Mouse (Mus musculus): ENCODE results near the gene Mapkap1. TPM values are rescaled to one million over a fixed set of nuclear protein-coding genes. Genes with fewer than 3 reads are reported as not detected.

Gene Mapkap1
- total RNA-seq, 2 experiments from 2014 or later: 61.2 to 64.2 TPM

- intact Hi-C loops (cut with DNase I): no loop called here
- DNase-seq (ENCODE audit: extremely low spot score in 1 of 2, low spot score in 2 of 2): peak in 1 of 2 experiments; percentile 30
- no peak overlapping the region for H3K27ac ChIP-seq
- TF ChIP-seq CTCF (IDR thresholded peaks at IDR 0.05): no peak
- H3K4me3 ChIP-seq: peak overlapping the region; percentile 34
These were observed 239.4 kb downstream of the Mapkap1 start for GRCm38 (mm10) chr2:34645851-34646540.

GRCm38 (mm10) chr2:34646541-34646865 lies 239.9 kb downstream of the Mapkap1 start:
- Histone ChIP-seq H3K27ac (no peak overlapping the region), H3K4me3 (no peak overlapping the region; the same call in 1 of the 2 replicates)
- intact Hi-C loops (cut with DNase I): no loop called here
- DNase-seq (ENCODE audit: extremely low spot score in 1 of 2, low spot score in 2 of 2): no peak
- TF ChIP-seq CTCF (IDR thresholded peaks at IDR 0.05): no peak

- no peak for TF ChIP-seq CTCF (IDR thresholded peaks at IDR 0.05)
- no peak for DNase-seq (ENCODE audit: extremely low spot score in 1 of 2, low spot score in 2 of 2)
- intact Hi-C loops (cut with DNase I): no loop called here
- Histone ChIP-seq H3K27ac (no peak overlapping the region), H3K4me3 (no peak overlapping the region)
These were observed 240.8 kb downstream of the Mapkap1 start for GRCm38 (mm10) chr2:34647410-34647809.

- H3K27ac ChIP-seq: no peak overlapping the region
- TF ChIP-seq CTCF (IDR thresholded peaks at IDR 0.05): no peak
- no peak for DNase-seq (ENCODE audit: extremely low spot score in 1 of 2, low spot score in 2 of 2)
- H3K4me3 ChIP-seq: no peak overlapping the region
- intact Hi-C loops (cut with DNase I): no loop called here
These were observed 261.2 kb downstream of the Mapkap1 start for GRCm38 (mm10) chr2:34667820-34668219.

GRCm38 (mm10) chr2:34668440-34669191 lies 262.0 kb downstream of the Mapkap1 start:
- DNase-seq (ENCODE audit: extremely low spot score in 1 of 2, low spot score in 2 of 2): no peak
- intact Hi-C loops (cut with DNase I): no loop called here
- no peak for TF ChIP-seq CTCF (IDR thresholded peaks at IDR 0.05)
- Histone ChIP-seq H3K27ac (no peak overlapping the region), H3K4me3 (no peak overlapping the region)

GRCm38 (mm10) chr2:34669203-34669746 lies 262.7 kb downstream of the Mapkap1 start:
- no peak for TF ChIP-seq CTCF (IDR thresholded peaks at IDR 0.05)
- intact Hi-C loops (cut with DNase I): no loop called here
- H3K27ac ChIP-seq: no peak overlapping the region

GRCm38 (mm10) chr2:34670470-34670869 lies 263.9 kb downstream of the Mapkap1 start:
- H3K4me3 ChIP-seq: no peak overlapping the region
- DNase-seq (ENCODE audit: extremely low spot score in 1 of 2, low spot score in 2 of 2): no peak
- no peak overlapping the region for H3K27ac ChIP-seq
- intact Hi-C loops (cut with DNase I): no loop called here
- TF ChIP-seq CTCF (IDR thresholded peaks at IDR 0.05): no peak

More at GRCm38 (mm10) chr2:34669203-34669746, 262.7 kb downstream of the Mapkap1 start:
- DNase-seq (ENCODE audit: extremely low spot score in 1 of 2, low spot score in 2 of 2): no peak
- H3K4me3 ChIP-seq: no peak overlapping the region

- TF ChIP-seq CTCF (IDR thresholded peaks at IDR 0.05): peak; percentile 46
- H3K4me3 ChIP-seq: peak overlapping the region; percentile 52
- DNase-seq (ENCODE audit: extremely low spot score in 1 of 2, low spot score in 2 of 2): peak; percentile 37 to 49
- H3K27ac ChIP-seq: peak overlapping the region; percentile 80
- intact Hi-C loops (cut with DNase I): no loop called here
These were observed 264.9 kb downstream of the Mapkap1 start for GRCm38 (mm10) chr2:34671385-34672026.

- intact Hi-C loops (cut with DNase I): no loop called here
- Histone ChIP-seq H3K27ac (no peak overlapping the region), H3K4me3 (no peak overlapping the region)
- no peak for TF ChIP-seq CTCF (IDR thresholded peaks at IDR 0.05)
- DNase-seq (ENCODE audit: extremely low spot score in 1 of 2, low spot score in 2 of 2): no peak
These were observed 267.3 kb downstream of the Mapkap1 start for GRCm38 (mm10) chr2:34673846-34674245.

Other genes starting within 250 kb of the Mapkap1 start
- 10 to 100 TPM; 10.8 to 15.8 TPM for gene Pbx3, start 33.6 kb upstream of the Mapkap1 start, total RNA-seq (2021)